Mouse (Mus musculus) T-helper 17 cell (primary cell): ENCODE measurements around the gene Krtcap3.
"Not testable (repeated sequence)": the region's sequence is repeated elsewhere in the genome, so short reads cannot be mapped to it uniquely, and the experiment has no call there.

ENCODE experiments used
- in situ Hi-C, 2 experiments: fragments of 300-600 bp; cut with MboI, MseI; formaldehyde crosslinking; loops; 1 replicate in 1 of 2; 2 replicates in 1 of 2; pipeline ENCODE4 v1.15.1; 2025; ENCODE audit warnings: high pct_unique_total_duplicates in 2 of 2

The Krtcap3 gene

GRCm38 (mm10) chr5:31251541-31252101 is at the start of gene Krtcap3:
Gene Krtcap3 (plus strand): TSS chr5:31251691.
- in situ Hi-C loops: no loop called here

DNA sequence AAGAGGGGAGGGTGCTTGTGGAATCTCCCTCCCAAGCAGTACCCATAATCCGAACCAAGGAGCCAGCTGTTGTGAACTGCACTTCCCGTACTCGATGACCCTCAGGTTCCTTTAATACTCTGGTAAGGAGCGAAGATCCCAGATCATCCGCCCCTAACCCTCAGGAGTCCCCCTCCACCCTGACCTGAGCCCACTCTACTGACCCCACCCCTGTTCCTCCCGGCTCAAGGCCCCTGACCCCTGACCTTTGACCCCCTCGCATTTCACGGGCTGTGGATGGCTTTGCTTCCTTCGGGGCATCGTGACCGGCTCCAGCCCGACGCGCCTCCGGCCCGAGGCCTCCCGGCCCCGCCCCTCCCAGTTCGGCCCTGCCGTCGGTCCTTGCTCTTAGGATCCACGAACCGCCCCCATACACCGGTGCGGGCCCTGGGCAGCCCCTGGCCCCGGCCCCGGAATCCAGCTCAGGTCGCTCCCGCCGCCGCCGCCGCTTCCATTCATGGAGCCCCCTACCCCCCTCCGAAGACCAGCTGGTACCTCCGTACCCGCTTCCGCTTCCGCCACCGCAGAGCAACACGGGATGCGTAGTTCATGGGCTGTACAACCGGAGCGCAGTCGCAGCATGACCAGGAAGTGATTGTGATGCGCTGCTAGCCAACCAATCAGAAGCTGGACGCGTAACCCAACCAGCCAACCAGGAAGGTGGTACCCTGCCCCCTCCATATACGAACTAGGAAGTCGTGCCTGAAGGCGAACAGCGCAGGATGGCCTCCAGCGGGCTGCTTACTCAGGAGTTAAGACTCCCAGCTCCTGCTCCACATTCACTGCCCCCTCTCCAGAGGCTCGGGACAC is 49.5 kb upstream of the Krtcap3 start, which contains the start of gene Zfp513:
Gene Zfp513, minus strand, starts transcription at position 562 of the 849 bp plus-strand sequence.
- in situ Hi-C loops: no loop called here

- in situ Hi-C loops: no loop called here
Observed at GRCm38 (mm10) chr5:31202933-31203332, 48.6 kb upstream of the Krtcap3 start.

- in situ Hi-C loops: no loop called here
Observed at GRCm38 (mm10) chr5:31203866-31204265, 47.6 kb upstream of the Krtcap3 start.

DNA sequence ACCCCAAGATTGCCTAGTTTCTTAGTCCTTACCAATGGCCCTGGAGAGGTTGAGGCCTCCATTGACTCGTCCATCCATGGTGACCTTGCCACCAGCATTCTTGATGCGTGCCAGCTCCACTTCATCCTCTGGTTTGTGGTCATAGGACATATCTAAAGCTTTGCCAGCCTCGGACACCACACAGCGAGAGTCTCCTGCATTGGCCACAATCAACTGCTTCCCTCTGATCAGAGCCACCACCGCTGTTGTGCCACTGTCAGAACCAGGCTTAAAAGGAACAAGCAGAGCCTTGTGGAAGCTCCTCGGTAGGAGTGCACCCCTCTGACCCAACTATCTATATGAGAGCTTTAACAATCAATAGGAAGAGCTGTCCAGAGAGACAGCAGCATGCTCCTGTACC is 47.1 kb upstream of the Krtcap3 start:
- in situ Hi-C loops: no loop called here

- in situ Hi-C loops: not testable (repeated sequence)
Observed at GRCm38 (mm10) chr5:31216554-31216953, 34.9 kb upstream of the Krtcap3 start.

DNA sequence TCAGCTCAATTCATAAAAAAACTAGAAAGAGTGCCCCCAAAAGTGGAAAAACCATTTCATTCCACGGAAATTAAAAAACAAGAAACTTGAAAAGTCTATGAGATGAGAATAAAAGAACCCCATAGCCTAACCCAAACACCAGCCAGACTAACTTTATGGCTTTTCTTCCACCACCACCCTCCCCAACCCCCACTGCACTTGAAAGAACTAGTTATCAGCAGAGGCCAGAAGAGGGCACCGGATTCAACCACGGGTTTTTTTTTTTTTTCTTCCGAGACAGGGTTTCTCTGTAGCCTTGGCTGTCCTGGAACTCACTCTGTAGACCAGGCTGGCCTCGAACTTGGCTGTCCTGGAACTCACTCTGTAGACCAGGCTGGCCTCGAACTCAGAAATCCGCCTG is 33.2 kb upstream of the Krtcap3 start:
- in situ Hi-C loops: no loop called here

DNA sequence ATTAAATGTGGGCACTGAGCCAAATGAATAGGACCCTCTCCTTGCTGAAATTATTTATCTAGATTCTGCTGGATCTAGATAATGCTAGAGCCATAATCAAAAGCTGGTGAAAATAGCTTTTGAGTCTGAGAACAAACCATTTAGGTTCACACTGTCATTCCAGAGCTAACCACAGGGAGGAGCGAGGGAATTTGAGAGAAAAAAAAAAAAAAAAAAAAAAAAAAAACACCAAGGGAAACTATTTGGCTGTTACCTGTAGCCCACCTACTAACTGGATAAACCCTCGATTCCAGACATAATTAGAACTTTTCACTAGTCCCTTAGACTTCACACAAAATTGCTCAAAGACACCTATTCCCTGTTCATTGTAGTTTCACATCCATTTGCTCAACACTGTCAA is 32.4 kb upstream of the Krtcap3 start:
- in situ Hi-C loops: no loop called here

GRCm38 (mm10) chr5:31219474-31219873 is 32.0 kb upstream of the Krtcap3 start:
- in situ Hi-C loops: no loop called here

DNA sequence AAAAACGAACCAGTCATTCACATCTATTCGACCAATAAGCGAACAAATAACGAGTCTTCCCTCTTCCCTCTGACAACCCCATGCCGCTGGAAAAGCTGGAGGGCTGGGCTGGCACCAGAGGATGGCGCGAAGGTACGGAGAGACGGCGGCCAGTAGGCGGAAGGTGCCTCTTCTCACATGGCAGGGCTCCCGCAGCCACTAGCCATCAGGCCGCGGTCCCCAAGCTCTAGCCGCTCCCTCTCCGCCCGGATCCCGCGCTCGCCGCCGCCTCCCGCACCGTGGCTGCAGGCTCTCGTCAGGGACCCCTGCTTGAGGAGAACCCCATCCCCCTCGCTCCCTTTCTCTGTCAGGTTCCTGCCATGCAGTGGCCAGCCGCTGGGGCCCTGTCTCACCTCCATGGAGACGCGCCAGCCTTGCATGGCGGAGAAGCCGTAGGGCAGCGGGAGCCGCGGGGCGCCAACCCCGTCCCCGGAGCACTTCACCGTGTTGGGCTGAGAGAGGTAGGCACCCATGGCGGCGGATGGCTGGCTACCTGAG is 31.5 kb upstream of the Krtcap3 start:
- in situ Hi-C loops: no loop called here

GRCm38 (mm10) chr5:31220448-31221303 is 30.8 kb upstream of the Krtcap3 start, which contains the start of gene Ppm1g:
Gene Ppm1g (minus strand): TSS chr5:31220687.
- in situ Hi-C loops: no loop called here

- in situ Hi-C loops: no loop called here
Observed at GRCm38 (mm10) chr5:31221304-31221945, 30.1 kb upstream of the Krtcap3 start.

DNA sequence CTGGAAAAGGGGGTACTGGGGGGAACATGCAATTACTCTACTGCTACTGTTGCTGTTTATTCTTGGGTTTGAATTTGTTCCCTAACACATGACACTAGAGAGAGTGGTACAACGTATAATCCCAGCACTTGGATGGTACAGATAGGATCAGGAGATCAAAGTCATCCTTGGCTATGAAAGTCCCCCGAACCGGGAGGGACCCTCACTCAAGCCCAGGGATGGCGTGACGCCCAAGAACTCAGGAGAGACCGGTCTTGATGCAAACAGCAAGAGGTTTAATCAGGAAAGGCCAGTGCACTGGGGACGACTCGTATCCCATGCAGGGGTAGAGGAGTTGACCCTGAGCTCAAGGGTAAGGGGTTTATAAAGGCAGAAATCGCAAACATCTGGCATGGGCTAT is 28.8 kb upstream of the Krtcap3 start:
- in situ Hi-C loops: no loop called here

GRCm38 (mm10) chr5:31226641-31227040 is 24.9 kb upstream of the Krtcap3 start:
- in situ Hi-C loops: no loop called here

GRCm38 (mm10) chr5:31240637-31241521 is 10.6 kb upstream of the Krtcap3 start, which contains the start of the genes Nrbp1 and Gm9970:
Gene Nrbp1 (plus strand): TSS chr5:31240864.
Gene Gm9970 (minus strand): TSS chr5:31241232.
- in situ Hi-C loops: loop anchor here in 1 of 2 experiments (10.0 kb wide), 1 partner anchor 804 kb away; no protein-coding TSS in a partner anchor

DNA sequence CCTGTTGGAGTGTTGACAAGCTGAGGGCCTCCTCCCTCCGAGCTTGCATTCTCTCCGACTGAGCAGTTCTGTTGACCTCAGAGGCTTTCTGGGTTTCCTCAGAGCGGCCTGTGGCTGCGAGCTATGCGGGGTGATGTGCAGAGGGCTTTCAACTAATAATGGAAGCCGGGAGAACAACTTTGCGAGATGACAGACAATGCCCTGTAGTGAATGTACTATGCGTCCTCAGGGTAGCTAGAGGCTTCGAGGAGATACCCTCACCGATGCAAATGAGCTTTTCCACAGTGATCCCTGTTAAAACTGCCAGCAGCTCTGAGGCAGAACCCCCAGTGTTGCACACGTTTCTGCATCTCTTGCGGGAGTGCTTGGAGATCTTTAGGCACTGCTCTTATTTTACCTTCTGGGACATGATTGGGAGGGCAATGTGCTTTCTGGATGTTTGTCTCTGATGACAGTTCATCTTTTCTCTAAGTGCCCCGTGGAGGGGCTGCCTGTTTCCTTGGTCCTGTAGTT is 9.9 kb upstream of the Krtcap3 start:
- in situ Hi-C loops: loop anchor here in 1 of 2 experiments (10.0 kb wide), 1 partner anchor 803 kb away; no protein-coding TSS in a partner anchor

GRCm38 (mm10) chr5:31242191-31242590 is 9.3 kb upstream of the Krtcap3 start:
- in situ Hi-C loops: loop anchor here in 1 of 2 experiments (10.0 kb wide), 1 partner anchor 803 kb away; no protein-coding TSS in a partner anchor

GRCm38 (mm10) chr5:31250716-31251115 is 775 bp upstream of the Krtcap3 start:
- in situ Hi-C loops: no loop called here

DNA sequence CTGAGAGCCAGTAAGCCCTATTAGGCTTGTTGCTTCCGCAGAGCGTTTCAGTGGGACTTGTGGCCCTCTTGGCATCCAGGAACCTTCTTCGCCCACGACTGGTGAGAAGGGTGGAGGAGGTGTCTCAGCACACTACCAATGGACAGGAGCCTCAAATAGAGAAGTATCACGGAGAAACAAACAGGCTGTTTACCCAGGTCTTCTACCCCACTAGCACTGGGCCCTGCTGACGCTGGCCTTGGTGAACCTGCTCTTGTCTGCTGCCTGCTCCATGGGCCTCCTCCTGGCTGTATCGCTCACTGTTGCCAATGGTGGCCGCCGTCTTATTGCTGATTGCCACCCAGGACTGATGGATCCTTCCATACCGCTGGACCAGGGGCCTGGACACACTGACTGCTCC is 660 bp downstream of the Krtcap3 start:
- in situ Hi-C loops: no loop called here
